Mouse (Mus musculus): ENCODE measurements around the gene Il4i1.

DNA sequence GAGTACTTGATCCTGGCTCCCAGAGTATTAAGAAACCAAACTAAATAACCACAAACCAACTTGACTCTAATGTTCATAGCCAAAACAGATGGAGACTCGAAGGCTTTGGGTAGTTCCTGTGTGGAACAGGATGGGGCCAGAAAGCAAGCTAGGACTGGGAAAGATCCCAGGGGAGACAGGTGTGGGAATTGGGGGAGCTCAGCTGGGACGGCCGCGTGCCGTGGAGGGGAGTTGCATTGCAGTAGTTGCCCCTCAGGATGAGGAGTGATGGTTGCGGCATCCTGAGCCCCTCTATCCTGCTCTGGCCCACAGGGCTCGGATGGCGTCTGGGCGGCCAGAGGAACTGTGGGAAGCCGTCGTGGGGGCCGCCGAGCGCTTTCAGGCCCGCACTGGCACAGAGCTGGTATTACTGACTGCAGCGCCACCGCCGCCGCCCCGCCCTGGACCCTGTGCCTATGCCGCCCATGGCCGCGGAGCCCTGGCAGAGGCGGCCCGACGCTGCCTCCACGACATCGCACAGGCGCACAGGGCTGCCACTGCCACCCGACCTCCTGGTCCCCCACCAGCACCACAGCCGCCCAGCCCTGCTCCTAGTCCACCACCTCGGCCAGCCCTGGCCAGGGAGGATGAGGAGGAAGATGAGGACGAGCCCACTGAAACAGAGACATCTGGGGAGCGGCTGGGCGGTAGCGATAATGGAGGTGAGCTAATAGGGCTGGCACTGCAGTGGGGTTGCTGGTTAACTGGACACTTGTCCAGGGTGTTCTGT is 36.3 kb downstream of the Il4i1 start:
- TF ChIP-seq CTCF (IDR thresholded peaks at IDR 0.05; ENCODE audit: low read depth) (no peak), EP300 (optimal IDR thresholded peaks at IDR 0.05) (no peak)
